Mouse (Mus musculus): ENCODE measurements around the gene Zfyve19.

Zfyve19 gene

DNA sequence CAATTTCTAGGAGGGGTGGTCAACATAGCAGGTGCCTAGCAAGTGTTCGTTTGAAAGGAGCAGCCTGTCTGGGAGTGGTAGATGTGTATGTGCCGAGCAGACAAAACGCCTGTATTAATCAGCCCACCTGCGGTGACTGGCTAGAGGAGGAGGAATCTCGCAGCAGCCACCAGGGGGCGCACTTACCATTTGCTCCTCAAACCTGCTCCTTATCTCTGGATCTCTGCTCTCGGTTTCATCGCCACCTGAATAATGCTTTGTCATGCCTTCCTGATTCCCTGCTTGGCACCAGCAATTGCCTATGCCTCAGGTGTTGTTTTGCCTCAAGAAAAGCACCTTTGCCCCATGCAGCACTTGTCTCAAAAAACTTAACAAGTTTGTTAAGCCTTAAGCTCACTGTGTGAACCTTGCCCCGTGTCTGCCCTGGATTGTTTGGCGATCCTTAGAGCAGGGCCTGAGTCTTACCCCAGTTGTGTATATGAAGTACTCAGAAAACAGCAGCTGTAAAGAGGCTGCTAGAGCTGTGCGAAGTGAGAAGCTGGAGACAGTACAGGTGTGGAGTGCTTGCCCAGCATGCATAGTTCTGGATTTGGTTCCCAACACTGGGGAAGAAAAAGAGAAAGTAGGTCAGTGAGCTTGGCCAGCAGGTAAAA lies 42.5 kb downstream of the Zfyve19 start:
- CTCF ChIA-PET = interaction anchor here (0.7 to 0.8 kb wide), 2 partner anchors 37 to 182 kb away, joined by 3 read pairs; no protein-coding TSS in a partner anchor

DNA sequence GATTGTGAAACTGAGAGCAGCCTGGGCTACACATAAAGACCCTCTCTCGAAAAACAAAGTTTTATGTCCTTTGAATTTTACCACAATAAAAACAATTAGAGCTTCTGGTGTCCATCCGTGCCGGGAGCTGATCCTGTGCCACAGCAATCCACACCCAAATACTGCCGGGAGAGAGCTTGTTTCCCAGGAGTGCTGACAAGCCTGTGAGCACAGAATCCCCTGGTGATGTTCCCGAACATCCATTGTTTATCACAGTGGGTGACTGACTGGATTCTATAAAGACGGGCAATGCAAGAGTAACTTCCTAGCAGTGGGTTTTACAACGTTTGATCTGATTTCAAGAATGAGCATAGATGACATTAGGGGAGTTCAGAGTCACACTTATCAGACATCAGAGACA lies 46.6 kb downstream of the Zfyve19 start:
- CTCF ChIA-PET = no interaction called here

DNA sequence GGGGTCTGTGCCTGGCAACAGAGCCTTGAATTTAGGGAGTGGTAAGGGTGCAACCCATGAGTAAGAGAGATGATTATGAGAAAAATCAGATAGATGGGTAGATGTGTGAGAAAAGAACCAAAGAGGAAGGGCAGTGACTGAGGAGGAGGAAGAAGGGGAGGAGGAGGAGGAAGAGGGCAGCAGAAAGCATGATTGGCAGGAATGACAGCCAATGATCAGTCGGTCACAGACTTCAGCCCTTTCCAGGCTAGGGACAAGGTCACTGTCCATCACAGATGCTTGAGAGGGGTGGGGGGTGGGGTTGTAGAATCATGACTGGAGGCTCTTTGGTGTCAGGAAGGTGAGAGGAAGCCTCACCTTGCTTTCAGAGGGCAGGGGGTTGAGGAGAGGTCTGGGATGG lies 52.1 kb downstream of the Zfyve19 start:
- CTCF ChIA-PET = no interaction called here

DNA sequence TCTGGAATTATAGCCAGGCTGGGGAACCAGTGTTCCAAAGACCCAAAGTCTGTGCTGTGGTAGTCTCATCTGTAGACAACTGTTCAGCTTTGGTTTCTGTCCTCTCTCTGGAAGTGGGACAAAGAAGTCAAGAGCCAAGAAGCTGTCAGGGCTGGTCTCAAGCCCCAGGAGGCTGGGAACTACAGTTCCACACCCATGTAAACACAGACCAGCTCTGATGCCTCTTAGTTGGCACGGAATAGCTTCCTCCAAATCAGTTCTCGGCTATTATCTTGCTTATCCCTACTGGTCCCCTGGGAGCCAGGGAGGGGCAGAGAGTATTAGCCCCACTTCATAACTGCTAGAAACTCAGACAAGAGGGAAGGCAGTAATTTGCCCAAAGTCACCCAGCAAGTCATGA lies 52.9 kb downstream of the Zfyve19 start:
- CTCF ChIA-PET = no interaction called here

DNA sequence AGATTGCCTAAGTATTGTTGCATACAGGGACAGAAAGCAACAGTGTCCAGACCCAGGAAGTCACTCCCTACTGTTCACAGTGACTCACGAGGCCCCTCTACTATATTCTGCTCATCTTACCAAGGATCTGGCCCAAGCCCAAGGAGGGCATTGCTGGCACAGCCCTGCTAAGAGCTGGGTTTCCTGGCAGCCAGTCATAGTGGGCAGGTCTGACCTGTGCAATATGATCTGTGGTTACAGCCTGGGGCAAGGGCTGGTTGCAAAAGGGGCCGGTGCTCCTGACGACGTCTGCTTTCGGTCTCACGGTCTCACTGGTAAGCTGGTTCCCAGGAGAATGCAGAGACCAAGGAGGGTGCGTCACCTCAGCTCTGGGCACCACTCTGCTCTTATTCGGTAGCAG lies 54.6 kb downstream of the Zfyve19 start:
- CTCF ChIA-PET = no interaction called here

DNA sequence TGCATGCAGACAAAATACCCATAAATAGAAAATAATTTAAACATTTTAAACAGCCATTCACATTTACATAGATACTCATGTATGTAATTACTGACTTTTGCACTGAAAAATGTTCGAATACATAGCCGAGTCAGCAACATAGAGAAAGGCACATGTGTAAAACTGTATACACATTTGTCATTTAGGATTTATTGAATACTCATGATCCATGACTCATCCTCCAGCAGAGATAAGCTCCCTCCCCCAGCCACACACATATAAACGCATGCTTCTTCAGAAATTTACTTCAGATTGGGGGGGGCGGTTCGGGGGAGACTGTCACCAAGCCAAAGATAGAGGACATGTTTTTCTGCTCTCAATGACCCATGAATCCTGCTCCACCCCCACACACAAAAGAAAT lies 55.4 kb downstream of the Zfyve19 start:
- CTCF ChIA-PET = no interaction called here
